Mouse (Mus musculus) urinary bladder, adult 18-20 months (tissue): Measurements from ENCODE around the gene Snx14.
A peak's percentile ranks its signal among the peaks of the same experiment; 100 is the strongest.

ENCODE experiments used
- DNase-seq, 2 experiments: peaks; one replicate each; pipeline ENCODE4 v3.0.0; 2022; ENCODE audit warnings: low spot score in 2 of 2, mixed read lengths in 2 of 2

The Snx14 gene

GRCm38 (mm10) chr9:88344424-88344823 lies 94.3 kb downstream of the Snx14 start:
- no peak for DNase-seq

GRCm38 (mm10) chr9:88342701-88343100 lies 96.1 kb downstream of the Snx14 start:
- DNase-seq = no peak

DNA sequence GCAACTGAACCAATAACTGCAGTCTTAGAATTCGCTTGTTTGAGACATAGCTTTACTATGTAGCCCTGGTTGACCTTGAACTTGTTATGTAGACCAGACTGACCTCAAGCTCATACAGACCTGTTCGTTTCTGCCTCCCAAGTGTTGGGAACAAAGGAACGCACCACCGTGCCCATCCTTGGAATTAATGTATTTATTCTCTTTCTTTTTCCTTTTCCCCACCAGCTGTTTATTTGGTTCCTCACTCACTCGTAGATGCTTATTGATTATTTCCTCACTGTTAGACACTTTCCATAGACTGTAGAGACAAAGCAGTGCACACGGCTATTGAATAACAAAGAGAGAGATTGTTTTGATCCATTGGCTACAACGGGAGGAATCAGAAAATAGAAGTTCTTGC lies 96.5 kb downstream of the Snx14 start:
- no peak for DNase-seq

DNA sequence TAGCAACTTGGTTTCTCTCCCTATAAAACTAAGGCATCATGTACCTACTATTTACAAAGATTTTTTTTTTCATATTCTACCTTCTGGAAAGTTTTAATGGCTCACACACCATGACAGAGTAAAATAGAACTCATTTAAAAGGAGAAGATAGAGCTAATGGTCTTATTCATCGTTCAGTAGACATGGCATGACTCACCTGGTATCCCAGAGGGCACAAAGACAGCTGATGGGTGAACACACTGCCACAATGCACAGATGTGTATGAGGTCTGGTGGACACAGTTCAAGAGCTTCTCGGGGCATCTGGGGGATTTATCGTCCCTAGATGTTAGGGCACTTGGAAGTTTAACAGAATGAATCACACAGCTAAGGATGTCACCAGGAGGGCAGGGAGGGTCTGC lies 97.9 kb downstream of the Snx14 start:
- no peak for DNase-seq

GRCm38 (mm10) chr9:88335839-88336238 lies 102.9 kb downstream of the Snx14 start:
- no peak for DNase-seq

- no peak for DNase-seq
These were observed 106.3 kb downstream of the Snx14 start for GRCm38 (mm10) chr9:88332447-88332846.

DNA sequence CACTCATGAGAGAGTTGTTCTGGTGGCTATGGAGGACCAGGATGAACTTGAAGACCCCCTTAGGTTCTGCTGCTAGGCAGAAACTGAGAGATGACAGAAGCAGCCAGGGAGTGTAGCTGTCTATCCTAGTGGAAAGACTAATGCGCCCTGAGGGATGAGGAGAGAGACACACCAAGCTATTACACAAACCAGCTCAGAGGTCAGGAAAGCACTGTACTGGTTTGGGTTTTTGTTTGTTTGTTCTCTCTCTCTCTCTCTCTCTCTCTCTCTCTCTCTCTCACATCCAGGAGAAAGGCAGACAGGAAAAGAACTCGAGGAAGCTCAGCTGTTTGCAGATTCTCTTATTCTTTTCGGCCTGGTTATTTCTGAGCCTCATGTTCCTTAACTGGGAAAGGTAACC lies 108.4 kb downstream of the Snx14 start:
- DNase-seq = no peak

DNA sequence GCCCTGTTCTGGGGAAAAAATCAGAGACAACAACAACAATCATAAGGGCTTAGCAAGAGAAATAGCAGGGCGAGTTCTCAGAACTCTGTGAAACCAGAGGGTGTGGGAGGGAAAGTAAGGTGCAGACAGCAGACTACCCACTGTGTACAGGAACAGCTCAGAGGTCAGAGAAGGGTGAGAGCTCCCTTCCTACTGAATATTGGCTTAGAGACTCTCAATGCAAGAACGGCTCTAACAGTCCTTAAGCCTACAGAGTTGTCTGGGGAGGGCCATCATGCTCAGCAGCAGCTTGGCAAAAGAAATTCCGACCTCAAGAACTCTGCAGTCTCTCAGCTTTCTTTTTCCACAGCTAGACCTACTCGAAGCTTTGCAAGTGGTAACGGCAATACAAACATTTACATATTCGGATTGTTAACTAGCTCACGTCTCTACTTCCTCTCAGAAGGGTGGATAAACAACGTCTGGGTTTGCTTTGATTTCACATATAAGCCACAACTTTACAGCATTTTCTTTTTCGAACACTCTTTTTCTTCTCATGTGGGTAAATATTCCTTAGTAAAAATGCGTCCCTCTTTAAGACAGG lies 109.5 kb downstream of the Snx14 start:
- no peak for DNase-seq

- DNase-seq = no peak
These were observed 110.1 kb downstream of the Snx14 start for GRCm38 (mm10) chr9:88328666-88329065.

GRCm38 (mm10) chr9:88326930-88327901 lies 111.5 kb downstream of the Snx14 start, which contains the start of gene Nt5e:
Gene Nt5e (plus strand): TSS chr9:88327197.
- DNase-seq = peak; percentile 25 to 48
